Mouse (Mus musculus): ENCODE results near the gene Zfp771. TPM values are rescaled to one million over a fixed set of nuclear protein-coding genes. Genes with fewer than 3 reads are reported as not detected.

Gene Zfp771
- polyA plus RNA-seq, 1 experiment from 2014 or later, result 49.3 TPM

GRCm38 (mm10) chr7:127207374-127208294, 36.4 kb upstream of the Zfp771 start:
- WGBS, result under 1% methylated on average over 52 of the region's 53 CpGs
- Histone ChIP-seq H3K4me2 (ENCODE audit: low read length) (peak overlapping the region; percentile 98), H3K4me3 (replicated peaks; ENCODE audit: low read depth, low read length) (peak overlapping the region; percentile 93), H3K9me3 (replicated peaks; ENCODE audit: low read length) (no peaks in the 10 kb centered on the region), H3K9ac (ENCODE audit: low read depth, low read length) (peak overlapping the region; percentile 92), H3K4me1 (replicated peaks; ENCODE audit: insufficient read depth, low read length) (peaks cover 16% of the 10 kb centered on the region; the same call in 1 of the 2 replicates), H3K36me3 (ENCODE audit: insufficient read depth, low read length) (peaks cover 13% of the 10 kb centered on the region), H3K27ac (peak overlapping the region; percentile 91), H3K27me3 (ENCODE audit: insufficient read depth, low read length) (no peaks in the 10 kb centered on the region)
- no peak for DNase-seq (ENCODE audit: low spot score)
- TF ChIP-seq CTCF (IDR thresholded peaks at IDR 0.05; ENCODE audit: low read depth), result no peak
- ATAC-seq (replicated peaks; ENCODE audit: low FRiP score, low read depth), result 0 out of 2 replicates have a peak, but pooled peaks have one; percentile 1

GRCm38 (mm10) chr7:127208295-127208552, 35.9 kb upstream of the Zfp771 start, which contains the start of gene Tbc1d10b:
Gene Tbc1d10b (minus strand): TSS chr7:127208468.
- H3K27ac ChIP-seq, result peak within 1 kb of the TSS; percentile 91
- H3K4me2 ChIP-seq (ENCODE audit: low read length), result peak within 1 kb of the TSS; percentile 98
- H3K4me3 ChIP-seq (replicated peaks; ENCODE audit: low read depth, low read length), result peak within 1 kb of the TSS; percentile 93
- DNase-seq (ENCODE audit: low spot score) (no peak), ATAC-seq (replicated peaks; ENCODE audit: low FRiP score, low read depth) (peak; percentile 33)
- no peaks in the 10 kb centered on the region for H3K27me3 ChIP-seq (ENCODE audit: insufficient read depth, low read length)
- H3K9ac ChIP-seq (ENCODE audit: low read depth, low read length), result peak within 1 kb of the TSS; percentile 92
- H3K9me3 ChIP-seq (replicated peaks; ENCODE audit: low read length), result no peaks in the 10 kb centered on the region
- under 1% methylated on average over 33 of the region's 44 CpGs for WGBS
- H3K36me3 ChIP-seq (ENCODE audit: insufficient read depth, low read length), result peaks cover 7% of the 10 kb centered on the region
- no peak for TF ChIP-seq CTCF (IDR thresholded peaks at IDR 0.05; ENCODE audit: low read depth)
- peaks cover 16% of the 10 kb centered on the region; the same call in 1 of the 2 replicates for H3K4me1 ChIP-seq (replicated peaks; ENCODE audit: insufficient read depth, low read length)

DNA sequence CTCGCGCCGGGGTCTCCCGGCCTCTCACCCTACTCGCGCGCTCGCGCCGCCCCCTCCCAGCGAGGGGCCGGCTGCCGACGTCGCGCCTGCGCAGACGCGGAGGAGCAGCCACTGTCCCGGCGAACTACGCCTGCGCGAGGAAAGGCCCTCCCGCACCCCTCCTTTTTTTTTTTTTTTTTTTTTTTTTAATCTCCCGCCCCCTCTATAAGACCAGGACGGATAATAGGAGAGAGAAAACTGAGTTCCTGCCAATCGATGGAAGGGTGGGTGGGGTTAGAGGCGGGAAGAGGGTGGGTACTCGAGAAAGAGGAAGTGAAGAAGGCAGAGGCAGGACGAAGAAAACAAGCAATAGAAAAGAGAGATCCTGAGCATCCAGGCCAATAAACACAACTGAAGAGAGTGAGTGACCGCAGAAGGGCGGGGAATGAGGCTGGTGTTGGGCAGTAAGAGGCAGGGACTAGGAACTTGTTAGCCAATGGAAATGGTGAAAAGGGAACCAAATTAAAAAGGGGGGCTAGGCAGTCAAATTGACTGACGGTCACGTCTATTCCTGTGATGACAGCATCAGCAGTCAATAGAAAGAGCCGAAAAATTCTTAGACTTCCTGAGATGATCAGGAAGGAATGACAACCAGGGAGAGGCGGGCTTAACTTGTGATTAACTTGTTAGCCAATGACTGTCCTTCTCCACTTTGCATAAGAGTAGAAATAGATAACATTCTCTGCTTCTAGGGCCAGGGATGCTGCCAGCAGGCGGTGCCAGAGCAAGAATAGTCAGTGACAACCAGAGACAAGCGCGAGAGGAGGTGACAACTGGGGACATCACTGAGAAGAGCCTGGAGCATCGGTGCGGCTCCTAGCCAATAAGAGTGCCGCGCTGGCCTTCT, 35.3 kb upstream of the Zfp771 start, which contains the start of gene Mylpf:
Gene Mylpf (plus strand): TSS at position 338 of the 886 bp plus-strand sequence.
- ATAC-seq (replicated peaks; ENCODE audit: low FRiP score, low read depth) (peak; percentile 95), DNase-seq (ENCODE audit: low spot score) (peak; percentile 100)
- Histone ChIP-seq H3K9ac (ENCODE audit: low read depth, low read length) (peak within 1 kb of the TSS; percentile 92), H3K4me2 (ENCODE audit: low read length) (peak within 1 kb of the TSS; percentile 98), H3K9me3 (replicated peaks; ENCODE audit: low read length) (no peaks in the 10 kb centered on the region), H3K4me1 (replicated peaks; ENCODE audit: insufficient read depth, low read length) (peaks cover 16% of the 10 kb centered on the region; the same call in 1 of the 2 replicates), H3K27ac (peak within 1 kb of the TSS; percentile 91), H3K36me3 (ENCODE audit: insufficient read depth, low read length) (0 out of 2 replicates have a peak, but pooled peaks cover 5% of the 10 kb centered on the region), H3K27me3 (ENCODE audit: insufficient read depth, low read length) (no peaks in the 10 kb centered on the region), H3K4me3 (replicated peaks; ENCODE audit: low read depth, low read length) (peak within 1 kb of the TSS; percentile 93)
- peak; percentile 77 for TF ChIP-seq CTCF (IDR thresholded peaks at IDR 0.05; ENCODE audit: low read depth)
- WGBS, result under 1% methylated on average over 38 of the region's 44 CpGs

GRCm38 (mm10) chr7:127209851-127210250, 34.2 kb upstream of the Zfp771 start:
- Histone ChIP-seq H3K4me2 (ENCODE audit: low read length) (no peak overlapping the region; the same call in 1 of the 2 replicates), H3K27me3 (ENCODE audit: insufficient read depth, low read length) (no peaks in the 10 kb centered on the region), H3K9ac (ENCODE audit: low read depth, low read length) (no peak overlapping the region), H3K4me3 (replicated peaks; ENCODE audit: low read depth, low read length) (no peak overlapping the region), H3K36me3 (ENCODE audit: insufficient read depth, low read length) (0 out of 2 replicates have a peak, but pooled peaks cover 5% of the 10 kb centered on the region), H3K9me3 (replicated peaks; ENCODE audit: low read length) (no peaks in the 10 kb centered on the region), H3K27ac (0 out of 2 replicates have a peak overlapping the region, but pooled peaks have one; percentile 77), H3K4me1 (replicated peaks; ENCODE audit: insufficient read depth, low read length) (peaks cover 16% of the 10 kb centered on the region; the same call in 1 of the 2 replicates)
- DNase-seq (ENCODE audit: low spot score), result no peak
- WGBS, result 81% methylated on average over 5 of the region's 5 CpGs
- no peak for ATAC-seq (replicated peaks; ENCODE audit: low FRiP score, low read depth)
- TF ChIP-seq CTCF (IDR thresholded peaks at IDR 0.05; ENCODE audit: low read depth), result no peak

- ATAC-seq (replicated peaks; ENCODE audit: low FRiP score, low read depth) (no peak), DNase-seq (ENCODE audit: low spot score) (no peak)
- Histone ChIP-seq H3K9me3 (replicated peaks; ENCODE audit: low read length) (no peaks in the 10 kb centered on the region), H3K4me3 (replicated peaks; ENCODE audit: low read depth, low read length) (no peak overlapping the region), H3K27me3 (ENCODE audit: insufficient read depth, low read length) (no peaks in the 10 kb centered on the region), H3K36me3 (ENCODE audit: insufficient read depth, low read length) (0 out of 2 replicates have a peak, but pooled peaks cover 1% of the 10 kb centered on the region), H3K27ac (no peak overlapping the region), H3K4me2 (ENCODE audit: low read length) (no peak overlapping the region), H3K9ac (ENCODE audit: low read depth, low read length) (no peak overlapping the region), H3K4me1 (replicated peaks; ENCODE audit: insufficient read depth, low read length) (peaks cover 12% of the 10 kb centered on the region; the same call in 1 of the 2 replicates)
- TF ChIP-seq CTCF (IDR thresholded peaks at IDR 0.05; ENCODE audit: low read depth), result no peak
- 96% methylated on average over 4 of the region's 4 CpGs for WGBS
Measured at GRCm38 (mm10) chr7:127210266-127210665, 33.8 kb upstream of the Zfp771 start.

Data from kidney, postnatal 0 days (tissue).